8 mouse cellular contexts compared by ENCODE assay signal in the genomic region with DNA sequence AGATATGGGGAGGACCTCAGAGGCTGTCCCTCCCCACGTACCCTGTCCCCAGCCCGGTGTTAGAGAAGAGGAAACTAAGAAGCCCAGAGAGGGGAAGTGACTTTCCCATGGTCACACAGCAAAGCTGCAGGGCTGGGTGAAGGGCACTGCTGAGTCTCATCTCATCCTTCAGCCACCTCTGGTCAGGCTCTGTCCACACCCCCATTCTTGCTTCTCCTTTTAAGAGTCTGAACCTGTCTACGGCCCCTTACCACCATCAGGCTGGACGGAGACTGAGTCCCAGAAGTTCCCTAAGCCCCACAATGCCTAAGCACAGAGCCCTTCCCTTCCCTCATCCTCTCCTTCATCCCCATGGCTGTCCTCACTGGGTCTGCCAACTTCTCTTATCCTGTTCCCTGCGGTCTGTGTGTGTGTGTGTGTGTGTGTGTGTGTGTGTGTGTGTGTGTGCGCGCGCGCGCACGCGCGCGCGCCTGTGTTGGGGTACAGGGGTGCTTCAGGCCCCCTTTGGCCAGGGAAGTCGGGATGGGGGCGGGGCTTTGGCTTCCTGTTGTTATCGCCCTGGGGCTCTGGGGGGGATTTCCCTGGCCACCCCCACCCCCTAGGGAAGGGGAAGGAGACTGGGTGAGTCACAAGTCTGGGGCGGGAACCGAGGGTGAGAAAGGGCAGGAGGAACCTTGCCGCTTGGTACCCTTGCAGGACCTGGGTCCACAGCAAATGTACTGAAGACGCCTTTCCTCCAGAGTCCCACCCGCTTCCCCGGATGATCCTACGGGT. TPM values are rescaled to one million over a fixed set of nuclear protein-coding genes. Genes with fewer than 3 reads are reported as not detected.
DNase-seq lines count a peak whose midpoint lies in the region; ATAC-seq lines count a peak whose summit lies in the region.

No protein-coding gene starts in this region.

- H3K9ac ChIP-seq in forebrain, embryonic 16.5 days (replicated peaks; ENCODE audit: low read depth, low read length): no peak overlapping the region

- H3K27ac ChIP-seq in forebrain, embryonic 16.5 days (ENCODE audit: low read length): no peak overlapping the region

- H3K36me3 ChIP-seq in forebrain, embryonic 16.5 days (ENCODE audit: control insufficient read depth, insufficient read depth): no peaks in the 10 kb centered on the region

- no peak overlapping the region for H3K4me2 ChIP-seq in forebrain, embryonic 16.5 days (ENCODE audit: low read length)

- H3K4me3 ChIP-seq in forebrain, embryonic 16.5 days (replicated peaks; ENCODE audit: low read length): no peak overlapping the region

- H3K4me1 ChIP-seq in forebrain, embryonic 16.5 days (replicated peaks; ENCODE audit: control insufficient read depth, insufficient read depth, low read length): no peaks in the 10 kb centered on the region

- peak; percentile 18 for DNase-seq in urinary bladder, adult 2 months (ENCODE audit: low spot score)
- no peak for DNase-seq in urinary bladder, postnatal 25 days (ENCODE audit: low spot score)
- DNase-seq in heart, adult 9 months (ENCODE audit: low spot score in 2 of 2): peak; percentile 27 to 46
- peak; percentile 67 for DNase-seq in lung, postnatal 36 days
- DNase-seq in thymus, postnatal 36 days: peak; percentile 50 to 66
- DNase-seq in cerebellum, adult 9-10 months: no peak
- DNase-seq in embryo, embryonic 10 days (ENCODE audit: low spot score): no peak

- no peaks in the 10 kb centered on the region for H3K27me3 ChIP-seq in forebrain, embryonic 16.5 days (replicated peaks; ENCODE audit: control insufficient read depth, insufficient read depth, low read length)

- ATAC-seq in forebrain, embryonic 16.5 days: no peak

- WGBS in forebrain, embryonic 16.5 days: 79% methylated on average over 15 of the region's 25 CpGs

- H3K9me3 ChIP-seq in forebrain, embryonic 16.5 days (ENCODE audit: control insufficient read depth, low read length): no peaks in the 10 kb centered on the region

RNA-seq across cellular contexts. Expression of gene Zfp574, which starts 47.9 kb away (rescaled TPM):
- polyA plus RNA-seq in urinary bladder, adult 2 months (2012; rRNA removed): 23.1 and 27.7 TPM in 2 replicates
- 36.6 and 38.4 TPM in 2 replicates for polyA plus RNA-seq in forebrain, embryonic 16.5 days (2015; fragmentation: Nextera tagmentation; extraction: Ambion mirVana)

RNA-seq across cellular contexts. Expression of gene Grik5, which starts 48.1 kb away (rescaled TPM):
- polyA plus RNA-seq in urinary bladder, adult 2 months (2012; rRNA removed): 30.7 and 34.7 TPM in 2 replicates
- 10.4 and 16.9 TPM in 2 replicates for polyA plus RNA-seq in forebrain, embryonic 16.5 days (2015; fragmentation: Nextera tagmentation; extraction: Ambion mirVana)

RNA-seq across cellular contexts. Expression of gene Pou2f2, which starts 59.3 kb away (rescaled TPM):
- 0.65 and 1.0 TPM in 2 replicates for polyA plus RNA-seq in urinary bladder, adult 2 months (2012; rRNA removed)
- polyA plus RNA-seq in forebrain, embryonic 16.5 days (2015; fragmentation: Nextera tagmentation; extraction: Ambion mirVana): 10.6 and 17.0 TPM in 2 replicates

Comparison
In these comparisons a context has a peak if more than half of its experiments do, and no peak if none do; other contexts are left out.
1. DNase-seq: peak in urinary bladder, adult 2 months (single experiment), heart, adult 9 months (2 of 2), lung, postnatal 36 days (single experiment) and thymus, postnatal 36 days (2 of 2); none in urinary bladder, postnatal 25 days (single experiment), cerebellum, adult 9-10 months (single experiment) and embryo, embryonic 10 days (single experiment).